Mouse (Mus musculus) myocyte (in vitro differentiated cells): ENCODE measurements around the gene Tmem203. TPM values are rescaled to one million over a fixed set of nuclear protein-coding genes. Genes with fewer than 3 reads are reported as not detected.

Experiments used
- H3K27me3 ChIP-seq: one replicate; pipeline ENCODE4 v1.6.1; 2011; ENCODE audit not compliant: control insufficient read depth, insufficient read depth, insufficient read length
- H3K36me3 ChIP-seq: one replicate; pipeline ENCODE4 v1.6.1; 2011; ENCODE audit not compliant: control insufficient read depth, insufficient read depth
- H3K4me2 ChIP-seq: one replicate; pipeline ENCODE4 v1.6.1; 2011; ENCODE audit warnings: low read depth, control low read depth
- H3K4me3 ChIP-seq: one replicate; pipeline ENCODE4 v1.5.1; 2011; ENCODE audit warnings: mild to moderate bottlenecking, control low read depth, moderate library complexity
- H3K79me2 ChIP-seq: one replicate; pipeline ENCODE4 v1.6.1; 2011; ENCODE audit not compliant: control insufficient read depth, insufficient read depth
- H3ac ChIP-seq: one replicate; pipeline ENCODE4 v1.6.1; 2011; ENCODE audit not compliant: control insufficient read depth, insufficient read length
- CEBPB ChIP-seq: IDR thresholded peaks from 2 replicates; pipeline ENCODE4 v1.6.1; 2011; ENCODE audit warnings: mild to moderate bottlenecking, moderate library complexity; ENCODE audit not compliant: poor library complexity, insufficient read depth, severe bottlenecking
- E2F4 ChIP-seq: IDR thresholded peaks from one replicate; pipeline ENCODE4 v1.6.1; 2011; ENCODE audit warnings: mild to moderate bottlenecking, control low read depth, moderate library complexity; ENCODE audit not compliant: insufficient read depth
- MAX ChIP-seq: IDR thresholded peaks from one replicate; pipeline ENCODE4 v1.6.1; 2011; ENCODE audit warnings: low read depth, mild to moderate bottlenecking, control low read depth
- MYOD1 ChIP-seq, 3 experiments: IDR thresholded peaks; one replicate each; pipeline ENCODE4 v1.6.1; 2011; ENCODE audit warnings: control low read depth in 2 of 3, low read depth in 2 of 3, mild to moderate bottlenecking in 2 of 3, moderate library complexity in 1 of 3; ENCODE audit not compliant: insufficient read length in 2 of 3, control insufficient read depth in 1 of 3
- MYOG ChIP-seq, 3 experiments: IDR thresholded peaks; one replicate each; pipeline ENCODE4 v1.6.1; 2011; ENCODE audit warnings: control low read depth in 2 of 3, low read depth in 2 of 3, mild to moderate bottlenecking in 2 of 3; ENCODE audit not compliant: insufficient read length in 2 of 3, control insufficient read depth in 1 of 3, insufficient read depth in 1 of 3
- POLR2A ChIP-seq: IDR thresholded peaks from one replicate; pipeline ENCODE4 v1.6.1; 2011; ENCODE audit warnings: low read depth, mild to moderate bottlenecking, control low read depth, moderate library complexity; ENCODE audit not compliant: insufficient read length
- POLR2AphosphoS2 ChIP-seq: IDR thresholded peaks from one replicate; pipeline ENCODE4 v1.6.1; 2011; ENCODE audit warnings: low read depth, control low read depth; ENCODE audit not compliant: insufficient read length
- REST ChIP-seq: IDR thresholded peaks from one replicate; pipeline ENCODE4 v1.6.1; 2011; ENCODE audit warnings: mild to moderate bottlenecking, control low read depth, moderate library complexity; ENCODE audit not compliant: insufficient read depth, insufficient read length
- SRF ChIP-seq: IDR thresholded peaks from one replicate; pipeline ENCODE4 v1.6.1; 2011; ENCODE audit warnings: low read depth; ENCODE audit not compliant: control insufficient read depth, insufficient read length
- TCF12 ChIP-seq: IDR thresholded peaks from one replicate; pipeline ENCODE4 v1.6.1; 2011; ENCODE audit warnings: mild to moderate bottlenecking, control low read depth; ENCODE audit not compliant: poor library complexity, insufficient read depth, severe bottlenecking
- USF1 ChIP-seq: IDR thresholded peaks from one replicate; pipeline ENCODE4 v1.6.1; 2011; ENCODE audit warnings: low read depth, mild to moderate bottlenecking, control low read depth, moderate library complexity
- polyA plus RNA-seq: library from polyadenylated mRNA; unstranded; fragments of >200 nt; fragmentation: generic; extraction: Trizol; gene quantifications from one replicate; pipeline ENCODE4 v1.2.1, GENCODE M21; 2012; ENCODE audit warnings: missing spikeins

The Tmem203 gene
- polyA plus RNA-seq, 1 experiment, result 47.2 TPM

DNA sequence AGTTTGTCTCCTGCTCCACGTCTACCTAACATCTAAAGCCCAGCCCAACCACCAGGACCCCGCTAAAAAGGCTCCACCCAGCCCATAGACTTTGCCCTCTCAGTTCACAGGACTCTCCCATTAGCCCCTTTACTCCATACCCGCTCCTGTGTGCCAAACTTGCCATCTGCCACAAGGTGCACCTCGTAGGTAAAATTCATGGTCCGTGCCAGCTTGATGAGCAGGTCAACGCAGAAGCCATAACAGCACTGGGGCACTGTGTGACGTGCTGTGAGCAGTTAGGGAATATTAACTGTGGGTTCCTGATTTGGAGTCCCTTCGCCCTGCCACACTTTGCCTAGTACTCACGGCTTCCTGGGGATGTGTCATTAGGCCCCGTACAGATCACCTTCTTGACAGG lies 42.8 kb downstream of the Tmem203 start:
- Histone ChIP-seq H3K4me2 (no peak overlapping the region), H3K79me2 (no peaks in the 10 kb centered on the region), H3K4me3 (no peak overlapping the region), H3K27me3 (peaks cover 59% of the 10 kb centered on the region), H3K36me3 (no peaks in the 10 kb centered on the region), H3ac (no peak overlapping the region)
- TF ChIP-seq TCF12 (no peak), POLR2AphosphoS2 (no peak), POLR2A (no peak), SRF (no peak), E2F4 (no peak), MYOG (IDR thresholded peaks at IDR 0.05; ENCODE audit: control insufficient read depth in 1 of 3, insufficient read depth in 1 of 3, insufficient read length in 2 of 3, low read depth in 2 of 3) (no peak)

DNA sequence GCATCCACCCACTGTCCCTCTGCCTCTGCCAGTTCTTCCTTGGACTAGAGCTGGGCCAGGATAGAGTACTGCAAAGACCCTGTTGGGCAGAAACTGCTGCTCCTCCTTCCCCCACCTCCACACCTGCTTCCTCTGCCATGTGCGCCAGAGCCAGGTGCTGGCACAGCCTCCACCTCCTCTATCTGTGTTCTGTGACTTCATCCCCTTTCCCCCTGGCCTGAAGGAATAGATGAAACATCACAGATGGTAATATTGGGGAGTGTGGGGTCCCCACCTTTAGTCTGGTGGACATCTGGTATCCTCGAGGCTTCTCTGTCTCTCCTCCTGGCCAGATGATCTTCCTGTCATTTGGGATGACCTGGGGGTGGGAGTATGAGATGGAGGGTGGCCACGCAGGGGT lies 48.2 kb downstream of the Tmem203 start:
- no peaks in the 10 kb centered on the region for H3K36me3 ChIP-seq
- no peaks in the 10 kb centered on the region for H3K79me2 ChIP-seq
- H3K4me3 ChIP-seq, result no peak overlapping the region
- H3K27me3 ChIP-seq, result peaks cover 42% of the 10 kb centered on the region
- H3ac ChIP-seq, result no peak overlapping the region
- TF ChIP-seq MAX, result no peak
- no peak for TF ChIP-seq E2F4
- no peak for TF ChIP-seq POLR2A
- no peak for TF ChIP-seq MYOD1 (IDR thresholded peaks at IDR 0.05; ENCODE audit: control insufficient read depth in 1 of 3, insufficient read length in 2 of 3, low read depth in 2 of 3)
- no peak overlapping the region for H3K4me2 ChIP-seq

DNA sequence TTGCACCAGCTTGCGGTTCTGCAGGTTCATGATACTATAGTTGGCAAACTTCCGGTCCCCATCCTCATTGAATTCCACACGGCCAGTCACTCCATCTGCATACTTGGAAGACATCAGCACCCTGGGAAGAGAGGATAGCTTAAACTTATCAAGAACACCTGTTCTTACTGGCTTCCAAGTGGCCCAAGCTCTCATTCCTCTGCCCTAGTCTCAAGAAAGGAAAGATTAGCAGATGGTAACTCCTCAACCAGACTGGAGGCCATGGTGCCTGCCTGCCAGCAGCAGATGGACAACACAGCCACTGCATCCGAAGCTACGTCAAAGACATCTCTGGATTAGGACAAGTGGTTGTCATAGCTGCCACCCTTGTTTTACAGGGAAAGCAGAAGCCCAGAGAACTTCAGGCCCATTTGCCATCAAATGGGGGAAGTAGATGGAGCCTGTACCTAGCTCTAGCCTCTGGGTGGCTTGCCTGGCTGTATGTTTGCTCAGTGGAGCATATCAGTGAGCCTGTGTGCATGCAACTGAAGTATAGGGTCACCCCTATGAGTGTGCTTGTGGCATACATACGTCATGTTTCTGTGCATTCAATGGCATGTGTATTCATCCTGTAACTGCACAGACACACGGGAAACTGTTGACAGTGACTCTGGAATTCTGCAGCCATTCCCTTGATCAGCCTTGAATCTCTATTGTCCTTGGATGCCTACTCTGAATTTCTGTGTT lies 48.9 kb downstream of the Tmem203 start:
- H3K4me2 ChIP-seq, result peak overlapping the region; percentile 55
- H3K4me3 ChIP-seq, result no peak overlapping the region
- H3ac ChIP-seq, result no peak overlapping the region
- H3K79me2 ChIP-seq, result no peaks in the 10 kb centered on the region
- H3K27me3 ChIP-seq, result peaks cover 43% of the 10 kb centered on the region
- no peaks in the 10 kb centered on the region for H3K36me3 ChIP-seq
- TF ChIP-seq USF1 (no peak), POLR2A (no peak), TCF12 (no peak), CEBPB (no peak), MAX (no peak)

DNA sequence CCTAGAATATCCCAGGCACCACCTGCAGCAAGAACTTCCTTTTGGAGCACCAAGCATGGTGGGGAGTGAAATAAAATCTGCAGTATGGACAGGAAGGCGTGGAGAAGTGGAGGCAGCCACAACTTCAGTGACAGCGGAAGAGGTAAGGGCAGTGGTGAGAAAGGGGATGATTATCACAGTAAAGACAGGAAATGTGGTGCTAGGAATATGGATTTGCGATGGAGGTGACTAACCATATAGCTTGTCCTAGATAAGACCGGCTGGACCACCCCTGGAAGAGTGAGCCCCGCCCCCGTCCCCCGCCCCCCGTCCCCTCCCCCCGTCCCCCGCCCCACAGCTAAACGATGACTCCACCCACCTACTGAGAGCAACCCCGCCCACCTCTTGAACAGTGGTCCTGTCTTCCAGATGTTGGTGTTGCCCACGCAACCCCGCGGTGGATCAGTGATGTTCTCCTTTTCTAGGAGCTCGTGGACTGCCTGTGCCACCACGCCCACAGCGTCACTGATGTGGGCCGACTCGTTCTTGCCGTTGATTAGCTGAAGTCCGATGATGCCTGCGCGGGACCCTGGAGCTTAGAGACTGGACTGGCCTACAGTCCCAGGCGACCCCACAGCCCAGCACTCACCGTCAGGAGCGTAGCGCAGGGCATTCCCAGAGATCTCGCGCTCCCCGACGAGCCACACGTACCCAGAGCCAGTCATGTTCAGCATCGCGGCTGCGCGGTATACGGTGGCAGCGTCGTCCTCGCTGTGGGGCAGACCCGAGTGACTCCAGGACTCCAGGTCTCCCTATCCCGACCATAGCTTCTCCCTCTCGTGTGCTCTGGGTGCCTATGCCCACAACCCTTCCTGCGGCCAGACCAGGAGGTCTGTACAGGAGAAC lies 49.7 kb downstream of the Tmem203 start:
- no peak for TF ChIP-seq MYOG (IDR thresholded peaks at IDR 0.05; ENCODE audit: control insufficient read depth in 1 of 3, insufficient read depth in 1 of 3, insufficient read length in 2 of 3, low read depth in 2 of 3)
- TF ChIP-seq E2F4, result no peak
- no peak for TF ChIP-seq REST
- no peak for TF ChIP-seq SRF
- Histone ChIP-seq H3K79me2 (no peaks in the 10 kb centered on the region), H3ac (no peak overlapping the region), H3K36me3 (no peaks in the 10 kb centered on the region), H3K4me3 (no peak overlapping the region), H3K27me3 (peaks cover 43% of the 10 kb centered on the region), H3K4me2 (peak overlapping the region; percentile 60)

Other genes with a start within 250 kb of the Tmem203 start
- 33.7 TPM for gene Nsmf, start 201.1 kb upstream of the Tmem203 start, polyA plus RNA-seq
- gene Entpd8, start 175.1 kb upstream of the Tmem203 start, polyA plus RNA-seq, result not detected
- not detected for gene Noxa1, start 160.3 kb upstream of the Tmem203 start, polyA plus RNA-seq
- gene Nrarp, start 74.7 kb upstream of the Tmem203 start, polyA plus RNA-seq, result 1.3 TPM
- 9.2 TPM for gene Tor4a, start 58.6 kb upstream of the Tmem203 start, polyA plus RNA-seq
- gene Nelfb, start 44.0 kb upstream of the Tmem203 start, polyA plus RNA-seq, result 55.8 TPM
- not detected for gene Stpg3, start 40.8 kb upstream of the Tmem203 start, polyA plus RNA-seq
- gene Fam166a, start 36.7 kb upstream of the Tmem203 start, polyA plus RNA-seq, result 0.48 TPM
- gene Tubb4b, start 30.7 kb upstream of the Tmem203 start, polyA plus RNA-seq, result 359 TPM
- not detected for gene Slc34a3, start 21.1 kb upstream of the Tmem203 start, polyA plus RNA-seq
- not detected for gene Rnf224, start 18.7 kb upstream of the Tmem203 start, polyA plus RNA-seq
- 0.59 TPM for gene Rnf208, start 13.2 kb upstream of the Tmem203 start, polyA plus RNA-seq
- not detected for gene Cysrt1, start 13.0 kb upstream of the Tmem203 start, polyA plus RNA-seq
- gene AL732309.1, start 8.6 kb upstream of the Tmem203 start, polyA plus RNA-seq, result 4.5 TPM
- 5.5 TPM for gene Tprn, start 7.2 kb downstream of the Tmem203 start, polyA plus RNA-seq
- 106 TPM for gene Ssna1, start 17.0 kb downstream of the Tmem203 start, polyA plus RNA-seq
- gene Anapc2, start 17.0 kb downstream of the Tmem203 start, polyA plus RNA-seq, result 97.9 TPM
- gene Tmem210, start 32.7 kb downstream of the Tmem203 start, polyA plus RNA-seq, result 0.40 TPM
- 1.6 TPM for gene Lrrc26, start 34.5 kb downstream of the Tmem203 start, polyA plus RNA-seq
- 0.12 TPM for gene Grin1, start 63.7 kb downstream of the Tmem203 start, polyA plus RNA-seq
- gene Man1b1, start 76.9 kb downstream of the Tmem203 start, polyA plus RNA-seq, result 46.3 TPM
- gene Dpp7, start 100.9 kb downstream of the Tmem203 start, polyA plus RNA-seq, result 43.0 TPM
- gene Uap1l1, start 110.2 kb downstream of the Tmem203 start, polyA plus RNA-seq, result 68.3 TPM
- gene Sapcd2, start 116.9 kb downstream of the Tmem203 start, polyA plus RNA-seq, result 10.4 TPM
- gene Entpd2, start 140.4 kb downstream of the Tmem203 start, polyA plus RNA-seq, result 0.89 TPM
- 114 TPM for gene Npdc1, start 143.9 kb downstream of the Tmem203 start, polyA plus RNA-seq
- 0.08 TPM for gene Fut7, start 167.8 kb downstream of the Tmem203 start, polyA plus RNA-seq
- gene Abca2, start 173.3 kb downstream of the Tmem203 start, polyA plus RNA-seq, result 9.8 TPM
- gene Clic3, start 201.4 kb downstream of the Tmem203 start, polyA plus RNA-seq, result 13.5 TPM
- gene Paxx, start 205.7 kb downstream of the Tmem203 start, polyA plus RNA-seq, result 64.3 TPM
- gene Ptgds, start 214.6 kb downstream of the Tmem203 start, polyA plus RNA-seq, result 9.8 TPM
- not detected for gene Lcn12, start 238.5 kb downstream of the Tmem203 start, polyA plus RNA-seq
- 53.6 TPM for gene Fbxw5, start 245.3 kb downstream of the Tmem203 start, polyA plus RNA-seq
- 0.74 TPM for gene C8g, start 246.3 kb downstream of the Tmem203 start, polyA plus RNA-seq